Mouse (Mus musculus) effector memory CD4-positive, alpha-beta T cell, adult 7 months (primary cell): Measurements from ENCODE around the gene Zfp128. TPM values are rescaled to one million over a fixed set of nuclear protein-coding genes. Genes with fewer than 3 reads are reported as not detected.

Experiments used
- polyA plus RNA-seq: library from polyadenylated mRNA; unstranded; fragments of 100-300 nt; shearing (Covaris generic); gene quantifications from one replicate; pipeline ENCODE4 v1.2.1, GENCODE M21; 2017

The Zfp128 gene
- polyA plus RNA-seq, result 0.33 TPM

DNA sequence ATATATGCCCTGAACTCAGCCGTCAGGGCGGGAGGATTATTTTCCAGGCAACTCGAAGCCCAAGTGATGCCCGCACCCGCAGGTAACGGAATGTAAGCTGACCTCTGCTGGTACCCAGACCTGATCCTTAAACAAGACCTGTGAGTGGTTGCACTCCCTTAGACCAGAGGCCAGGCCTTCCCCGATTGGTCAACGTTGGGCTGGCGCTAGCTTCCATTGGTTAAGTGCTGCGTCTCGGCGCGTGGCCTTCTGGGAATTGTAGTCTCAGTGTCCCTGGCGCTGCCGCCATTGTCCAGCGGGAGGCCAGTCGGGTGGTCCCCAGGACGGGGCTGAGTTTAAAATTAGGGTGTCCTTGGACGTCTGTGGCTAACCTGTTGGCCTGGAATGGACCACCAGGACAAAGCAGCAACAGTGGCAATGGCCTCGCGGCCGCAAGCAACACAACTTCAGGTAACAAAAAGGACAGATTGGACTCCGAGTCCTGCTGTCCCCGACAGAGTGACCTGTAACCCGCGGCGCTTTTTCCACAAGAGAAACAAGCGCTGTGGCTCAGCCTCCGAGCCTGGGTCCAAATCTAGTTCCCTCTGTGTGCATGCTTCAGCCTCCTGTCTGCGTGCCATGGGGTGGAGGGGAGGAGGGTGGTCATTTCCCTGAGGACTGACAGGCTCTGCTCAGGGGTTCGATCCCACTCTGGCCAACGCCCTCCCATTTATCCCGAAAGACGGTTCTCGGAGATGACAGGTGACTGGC is at the start of gene Zfp128:
Gene Zfp128, plus strand, starts transcription at position 267 of the 750 bp plus-strand sequence.

DNA sequence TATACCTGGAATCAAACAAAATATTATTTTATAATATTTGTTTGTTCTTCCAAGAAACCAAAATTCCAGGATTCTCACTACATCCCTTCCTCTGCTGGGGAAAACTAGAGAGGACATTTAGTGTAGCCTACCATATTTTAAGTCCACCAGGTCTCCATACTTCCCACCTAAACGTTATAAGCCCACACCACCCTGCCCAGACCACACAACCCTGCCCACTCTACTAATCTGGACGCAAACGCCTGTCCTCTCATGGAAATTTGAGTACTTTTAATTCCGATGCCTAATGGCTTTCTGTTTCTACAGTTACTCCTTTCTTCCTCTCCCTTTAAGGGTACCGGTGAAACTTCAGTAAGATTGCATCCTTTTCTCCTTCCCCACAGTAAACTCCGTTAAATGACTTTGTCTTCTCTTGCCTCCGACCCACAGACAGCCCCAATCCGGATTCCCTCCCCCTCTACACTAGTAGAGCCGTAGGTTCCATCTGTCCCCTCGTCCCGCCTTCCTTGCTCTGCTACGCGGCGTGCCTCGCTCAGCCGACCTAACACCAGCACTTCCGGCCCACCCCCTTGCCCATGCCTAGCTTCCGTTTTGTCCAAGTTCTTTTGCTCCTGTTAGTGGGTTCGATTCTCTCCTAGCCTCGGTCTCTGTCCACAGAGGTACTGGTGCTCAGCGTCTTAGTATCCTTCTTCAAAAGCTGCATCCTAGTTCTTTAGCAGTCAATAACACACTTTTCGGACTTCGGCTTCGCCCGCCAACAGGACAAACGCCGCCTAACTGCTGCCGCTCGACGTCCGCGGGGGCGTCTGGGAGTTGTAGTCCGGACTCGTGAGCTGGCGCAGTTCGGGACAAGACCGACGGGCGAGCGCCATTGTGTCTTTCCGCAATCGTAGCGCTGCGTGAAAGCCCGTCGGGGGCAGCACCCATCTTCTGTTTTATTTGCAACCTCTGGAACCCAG is 46.5 kb upstream of the Zfp128 start, which contains the start of gene Zfp110:
Gene Zfp110, plus strand, starts transcription at position 600 of the 959 bp plus-strand sequence.

DNA sequence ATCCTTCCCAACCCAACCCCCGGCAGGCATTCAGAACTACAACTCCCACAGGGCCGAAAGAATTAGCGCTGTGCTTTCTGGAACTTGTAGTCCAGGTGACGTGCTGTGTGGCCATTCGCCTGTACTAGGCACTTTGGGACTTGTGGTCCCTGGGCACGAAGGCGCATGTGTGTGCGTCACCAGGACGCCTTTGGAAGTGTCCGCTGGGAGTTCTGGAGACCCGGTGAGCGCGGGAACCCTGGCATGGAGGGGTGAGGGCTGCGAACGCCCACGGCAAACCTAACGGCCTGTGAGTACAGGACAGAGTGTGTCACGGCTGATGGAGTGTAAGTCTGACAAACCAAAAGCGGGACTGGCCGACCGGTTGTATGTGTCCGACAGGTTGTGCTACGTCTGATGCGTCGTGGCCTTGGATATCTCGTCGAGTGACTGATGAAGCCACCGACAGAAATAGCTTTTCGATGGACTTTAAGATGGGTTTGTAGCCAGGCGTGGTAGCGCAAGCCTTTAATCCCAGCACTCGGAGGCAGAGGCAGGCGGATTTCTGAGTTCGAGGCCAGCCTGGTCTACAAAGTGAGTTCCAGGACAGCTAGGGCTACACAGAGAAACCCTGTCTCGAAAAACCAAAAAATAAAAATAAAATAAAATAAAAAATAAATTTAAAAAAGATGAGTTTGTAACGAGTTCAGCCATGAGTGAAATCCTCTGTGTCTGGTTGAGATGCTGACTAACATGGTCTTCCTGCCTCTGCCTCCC is 16.9 kb downstream of the Zfp128 start, which contains the start of gene Zscan22:
Gene Zscan22, plus strand, starts transcription at position 161 of the 756 bp plus-strand sequence.

DNA sequence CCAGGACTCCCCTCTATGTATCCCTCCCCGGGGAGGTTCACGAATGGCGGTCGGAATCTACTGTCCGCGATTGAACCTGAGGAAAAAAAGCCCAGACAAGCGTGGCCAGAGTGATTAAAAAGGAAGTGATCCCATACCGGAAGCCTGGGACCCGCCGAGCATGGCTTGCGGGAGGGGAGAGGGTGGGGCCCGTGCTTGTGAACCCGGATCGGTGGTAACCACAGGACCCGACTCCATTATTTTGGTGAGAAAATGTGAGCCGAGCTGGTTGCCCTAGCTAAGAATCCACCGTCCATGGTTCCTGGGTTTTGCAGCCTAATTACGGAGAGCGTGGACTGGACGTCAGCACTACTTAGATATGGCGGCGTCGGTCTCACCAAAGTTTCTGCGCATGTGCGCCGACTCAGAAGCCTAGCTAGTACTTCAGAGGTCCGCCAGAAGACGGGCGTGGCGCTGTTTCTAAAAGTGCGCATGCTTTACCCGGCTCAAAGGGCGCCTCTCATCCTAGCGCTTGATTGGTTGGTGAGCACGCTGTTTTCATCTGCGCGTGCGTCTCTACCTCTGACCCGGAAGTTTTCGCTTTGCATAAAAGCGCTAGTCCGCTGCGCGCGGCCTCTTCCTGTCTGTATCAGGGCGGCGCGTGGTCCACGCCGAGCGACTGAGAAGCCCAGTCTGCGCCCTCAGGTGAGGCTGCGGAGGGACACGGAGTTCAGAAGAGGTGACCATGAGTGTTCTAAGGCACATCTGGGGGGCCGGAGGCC is 40.9 kb downstream of the Zfp128 start, which contains the start of gene Rps5:
Gene Rps5, plus strand, starts transcription at position 586 of the 761 bp plus-strand sequence.

DNA sequence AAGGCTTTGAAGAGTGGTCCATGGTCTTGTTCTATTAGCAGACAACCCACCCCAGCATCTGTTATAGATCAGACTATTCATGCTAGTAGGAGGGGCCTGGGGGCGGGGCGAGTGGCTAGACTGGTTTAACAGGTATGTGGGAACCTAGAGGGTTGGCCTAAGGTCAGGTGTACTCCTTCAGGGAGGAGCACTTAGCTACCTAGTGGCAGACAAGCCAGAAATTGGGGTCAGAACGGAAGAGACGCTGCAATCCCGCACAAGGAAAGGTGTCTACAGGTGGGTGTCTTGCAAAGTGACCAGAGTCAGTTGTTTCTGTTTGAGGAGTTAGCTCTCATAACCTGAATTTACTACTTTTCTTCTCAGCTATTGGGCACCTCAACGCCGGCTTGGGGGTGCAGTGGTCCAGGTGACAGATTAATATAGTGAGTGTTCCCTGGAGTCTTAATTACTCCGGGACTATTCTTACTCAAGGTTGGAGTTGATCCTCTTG is 46.3 kb downstream of the Zfp128 start, which contains the start of gene Rnf225:
Gene Rnf225, plus strand, starts transcription at position 226 of the 490 bp plus-strand sequence.

Other genes starting within 250 kb of the Zfp128 start
- not detected for gene Vmn2r54, start 240.9 kb upstream of the Zfp128 start, polyA plus RNA-seq
- not detected for gene Vmn2r55, start 196.2 kb upstream of the Zfp128 start, polyA plus RNA-seq
- not detected for gene Vmn2r56, start 146.2 kb upstream of the Zfp128 start, polyA plus RNA-seq
- 14.1 TPM for gene Zscan18, start 77.5 kb upstream of the Zfp128 start, polyA plus RNA-seq
- 6.6 TPM for gene Zfp329, start 62.3 kb upstream of the Zfp128 start, polyA plus RNA-seq
- 97.7 TPM for gene Zfp110, start 46.4 kb upstream of the Zfp128 start, polyA plus RNA-seq
- gene Zscan22, start 16.6 kb downstream of the Zfp128 start, polyA plus RNA-seq, result 6.1 TPM
- 1,064 TPM for gene Rps5, start 41.1 kb downstream of the Zfp128 start, polyA plus RNA-seq
- 0.16 TPM for gene Rnf225, start 46.2 kb downstream of the Zfp128 start, polyA plus RNA-seq
- 1.0 TPM for gene Zfp324, start 84.7 kb downstream of the Zfp128 start, polyA plus RNA-seq
- 4.5 TPM for gene Zfp446, start 96.7 kb downstream of the Zfp128 start, polyA plus RNA-seq
- 0.96 TPM for gene Slc27a5, start 117.0 kb downstream of the Zfp128 start, polyA plus RNA-seq
- 88.3 TPM for gene Trim28, start 117.9 kb downstream of the Zfp128 start, polyA plus RNA-seq
- gene Zbtb45, start 128.9 kb downstream of the Zfp128 start, polyA plus RNA-seq, result 5.0 TPM
- gene Chmp2a, start 153.6 kb downstream of the Zfp128 start, polyA plus RNA-seq, result 170 TPM
- 140 TPM for gene Ube2m, start 157.1 kb downstream of the Zfp128 start, polyA plus RNA-seq
- 0.67 TPM for gene Mzf1, start 173.6 kb downstream of the Zfp128 start, polyA plus RNA-seq
- 0.06 TPM for gene Vmn1r85, start 214.0 kb downstream of the Zfp128 start, polyA plus RNA-seq
- 0.06 TPM for gene Vmn1r86, start 238.7 kb downstream of the Zfp128 start, polyA plus RNA-seq